Mouse (Mus musculus) thymus, postnatal 36 days (tissue): Measurements from ENCODE around the gene Pcgf1.

ENCODE experiments used
- DNase-seq, 2 experiments: peaks; one replicate each; pipeline ENCODE4 v3.0.0; 2022; ENCODE audit warnings: mixed read lengths in 2 of 2

Pcgf1 gene

GRCm38 (mm10) chr6:83066441-83066840 is 11.2 kb upstream of the Pcgf1 start:
- DNase-seq = no peak

- DNase-seq = no peak
Measured at GRCm38 (mm10) chr6:83068221-83068620, 9.4 kb upstream of the Pcgf1 start.

- DNase-seq = no peak
Measured at GRCm38 (mm10) chr6:83068706-83069487, 8.8 kb upstream of the Pcgf1 start.

- DNase-seq = no peak
Measured at GRCm38 (mm10) chr6:83069488-83070246, 8.0 kb upstream of the Pcgf1 start.

GRCm38 (mm10) chr6:83070247-83070310 is 7.6 kb upstream of the Pcgf1 start, which contains the start of gene Tlx2:
TSS of gene Tlx2 (minus strand) at chr6:83070293.
- DNase-seq = no peak

DNA sequence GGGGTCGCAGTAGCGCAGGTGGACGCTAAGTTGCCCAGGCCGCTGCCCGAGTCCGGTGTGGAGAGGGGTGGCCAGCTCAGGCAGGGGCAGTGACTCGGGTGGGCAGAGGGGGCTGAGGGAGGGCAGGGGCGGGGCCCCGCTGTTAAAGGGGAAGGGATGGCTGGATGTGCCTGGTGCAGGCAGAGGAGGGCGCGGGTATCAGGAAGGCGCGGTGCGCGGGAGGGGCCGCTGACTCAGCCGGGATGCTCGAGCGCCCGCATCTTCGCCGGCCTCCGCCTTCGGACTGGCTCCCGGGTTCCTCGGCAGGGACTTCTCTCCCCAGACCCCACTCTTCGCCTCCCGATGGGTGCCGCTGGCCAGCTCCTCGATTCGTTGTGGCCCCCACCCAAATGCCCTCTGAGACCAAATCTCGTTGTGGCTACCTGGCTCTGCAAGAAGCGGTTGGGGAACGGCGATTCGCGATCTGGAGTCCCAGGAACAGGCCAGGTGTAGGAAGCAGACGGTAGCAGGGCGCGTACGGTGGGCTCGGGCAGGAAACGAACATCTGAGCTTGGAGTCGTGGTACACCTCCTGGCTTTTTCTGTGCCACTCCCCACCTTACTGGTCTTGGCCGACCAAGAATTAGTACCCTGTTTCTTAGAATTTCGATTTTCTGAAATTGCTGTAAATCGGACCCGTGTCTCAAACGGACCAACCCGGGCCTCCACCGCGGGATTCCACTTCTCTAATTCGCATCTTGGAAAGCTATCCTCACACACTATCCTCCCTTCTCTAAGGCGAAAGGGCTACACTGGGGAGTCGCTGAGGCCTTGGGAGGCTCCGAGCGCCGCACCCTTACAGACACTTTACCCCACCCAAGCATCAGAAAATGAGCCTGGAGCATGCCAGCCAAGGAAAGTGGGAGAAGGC is 7.1 kb upstream of the Pcgf1 start:
- peak in 1 of 2 experiments; percentile 36 for DNase-seq

GRCm38 (mm10) chr6:83071220-83071619 is 6.4 kb upstream of the Pcgf1 start:
- no peak for DNase-seq

DNA sequence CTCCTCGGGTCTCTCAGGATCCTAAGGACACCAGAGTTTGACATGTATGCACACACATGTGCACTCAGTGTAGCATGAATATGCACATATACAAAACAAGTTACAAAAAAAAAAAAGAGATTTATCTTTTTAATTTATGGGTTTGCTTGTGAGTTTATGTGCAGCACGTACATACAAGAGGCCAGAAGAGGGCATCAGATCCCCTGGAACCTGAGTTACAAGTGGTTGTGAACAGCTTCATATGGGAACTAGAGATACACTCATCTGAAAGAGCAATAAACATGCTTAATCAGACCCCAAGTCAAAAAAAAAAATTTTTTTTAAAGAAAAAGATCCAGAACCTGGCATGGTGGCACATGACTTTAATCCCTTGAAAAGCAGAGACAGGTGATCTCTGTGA is 2.7 kb upstream of the Pcgf1 start:
- no peak for DNase-seq

DNA sequence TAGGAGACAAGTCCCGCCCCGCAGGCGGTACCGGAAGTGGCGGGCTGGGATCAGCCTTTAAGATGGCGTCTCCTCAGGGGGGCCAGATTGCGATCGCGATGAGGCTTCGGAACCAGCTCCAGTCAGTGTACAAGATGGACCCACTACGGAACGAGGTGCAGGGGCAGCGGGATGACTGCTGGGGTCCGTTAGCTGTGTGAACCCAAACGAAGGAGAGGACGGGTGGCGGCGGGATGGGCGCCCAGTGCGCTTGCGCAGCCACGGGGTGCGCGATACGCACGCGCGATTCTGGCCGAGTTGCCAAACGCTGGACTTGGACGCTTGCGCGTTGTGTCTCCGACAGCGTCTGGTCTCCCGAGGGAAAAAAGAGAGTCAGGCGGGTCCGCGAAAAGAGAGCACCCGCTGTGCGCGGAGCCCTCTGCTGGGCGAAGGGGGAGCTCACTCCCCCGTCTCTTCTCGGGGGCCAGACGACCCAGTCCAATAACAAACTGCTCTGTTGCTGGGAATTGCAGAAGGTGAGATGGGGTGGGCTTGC is 722 bp downstream of the Pcgf1 start:
- peak; percentile 99 to 100 for DNase-seq

DNA sequence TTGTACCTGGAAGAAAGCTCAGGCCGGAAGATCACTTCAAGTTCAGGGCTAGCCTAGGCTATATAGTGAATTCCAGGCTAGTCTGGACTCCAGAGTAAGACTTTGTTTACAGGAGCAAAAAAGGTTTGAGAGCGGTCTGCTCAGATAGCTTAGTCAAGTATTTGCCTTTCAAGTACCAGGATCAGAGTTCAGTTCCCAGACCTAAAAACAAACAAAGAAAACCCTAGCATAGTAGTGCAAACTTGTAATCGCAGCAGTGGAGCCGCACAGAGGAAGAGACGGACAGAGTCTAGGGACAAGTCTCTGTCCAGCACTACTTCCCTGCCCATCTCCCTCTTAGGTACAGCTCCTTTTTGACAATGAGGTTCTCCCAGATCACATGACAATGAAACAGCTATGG is 2.5 kb downstream of the Pcgf1 start:
- DNase-seq = no peak

- DNase-seq = no peak
Measured at GRCm38 (mm10) chr6:83083497-83083896, 5.8 kb downstream of the Pcgf1 start.

DNA sequence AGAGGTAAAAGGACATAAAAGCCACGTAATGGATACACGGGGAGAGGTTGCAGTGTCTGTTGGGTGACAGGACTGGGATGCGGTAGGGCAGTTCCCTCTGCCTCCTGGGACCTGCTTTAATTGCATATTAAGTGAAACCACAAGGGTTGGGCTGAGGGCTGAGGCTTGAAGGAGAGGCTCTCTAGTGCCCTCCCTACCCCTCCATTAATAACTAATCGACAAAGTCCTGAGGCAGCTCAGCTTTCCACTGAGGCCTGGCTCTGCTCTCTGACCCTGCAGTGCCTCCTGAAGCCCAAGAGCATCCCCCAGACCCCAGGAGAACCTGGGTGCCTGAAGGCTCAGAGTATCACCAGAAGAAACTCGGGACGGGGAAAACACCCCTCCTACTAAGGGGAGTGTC is 6.8 kb downstream of the Pcgf1 start:
- DNase-seq = no peak

GRCm38 (mm10) chr6:83086121-83087035 is 8.7 kb downstream of the Pcgf1 start, which contains the start of gene Lbx2:
TSS of gene Lbx2 (plus strand) at chr6:83086367.
- peak; percentile 24 to 45 for DNase-seq

GRCm38 (mm10) chr6:83087205-83087925 is 9.7 kb downstream of the Pcgf1 start:
- no peak for DNase-seq

DNA sequence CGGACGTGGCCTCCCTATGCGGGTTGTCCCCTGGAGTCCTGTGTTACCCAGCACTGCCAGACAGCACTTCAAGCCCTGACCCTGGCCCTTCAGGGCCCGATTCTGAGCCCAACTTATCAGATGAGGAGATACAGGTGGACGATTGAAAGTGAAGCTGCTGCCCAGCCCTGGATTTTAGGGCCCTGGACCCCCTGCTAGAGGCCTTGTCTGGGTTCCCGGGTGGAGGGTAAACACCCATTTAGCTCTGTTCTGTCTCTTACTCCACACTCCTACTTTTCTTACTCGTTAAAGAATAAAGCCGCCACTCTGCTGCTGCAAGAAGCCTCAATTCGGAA is 10.2 kb downstream of the Pcgf1 start:
- no peak for DNase-seq

DNA sequence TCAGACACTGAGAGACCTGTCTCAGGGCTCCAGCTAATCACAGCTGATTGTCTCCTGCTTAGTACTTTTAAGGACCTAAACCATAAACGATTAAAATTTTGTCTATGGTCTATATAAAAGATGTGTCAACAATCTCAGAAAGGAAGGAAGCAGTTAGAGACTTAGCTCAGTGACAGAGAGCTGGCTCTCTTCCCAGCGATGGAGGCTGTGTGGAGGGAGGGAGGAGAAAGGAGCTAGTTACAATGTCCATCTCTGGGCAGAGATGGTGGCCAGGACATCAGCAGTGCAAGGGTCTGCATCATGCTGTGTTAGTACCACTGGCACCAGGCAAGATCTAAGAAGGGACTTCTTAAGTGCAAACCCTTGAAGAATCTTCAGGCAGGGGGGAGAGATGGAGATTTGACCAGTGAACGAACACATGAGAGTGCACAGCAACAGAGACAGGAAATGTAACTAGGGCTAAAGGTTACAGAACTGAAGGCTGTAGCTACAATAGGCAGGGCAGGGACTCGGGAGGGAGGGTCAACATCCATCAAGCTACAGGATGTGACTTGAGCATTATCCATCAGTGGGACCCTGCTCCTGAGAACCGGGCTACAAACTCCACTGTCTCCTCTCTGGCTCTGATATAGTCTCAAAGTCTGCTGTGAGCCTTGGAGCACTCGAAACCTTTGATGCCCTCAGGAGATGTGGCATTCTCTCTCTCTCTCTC is 14.9 kb downstream of the Pcgf1 start:
- DNase-seq = no peak

- DNase-seq = peak; percentile 47 to 68
Measured at GRCm38 (mm10) chr6:83095968-83096367, 18.3 kb downstream of the Pcgf1 start.

DNA sequence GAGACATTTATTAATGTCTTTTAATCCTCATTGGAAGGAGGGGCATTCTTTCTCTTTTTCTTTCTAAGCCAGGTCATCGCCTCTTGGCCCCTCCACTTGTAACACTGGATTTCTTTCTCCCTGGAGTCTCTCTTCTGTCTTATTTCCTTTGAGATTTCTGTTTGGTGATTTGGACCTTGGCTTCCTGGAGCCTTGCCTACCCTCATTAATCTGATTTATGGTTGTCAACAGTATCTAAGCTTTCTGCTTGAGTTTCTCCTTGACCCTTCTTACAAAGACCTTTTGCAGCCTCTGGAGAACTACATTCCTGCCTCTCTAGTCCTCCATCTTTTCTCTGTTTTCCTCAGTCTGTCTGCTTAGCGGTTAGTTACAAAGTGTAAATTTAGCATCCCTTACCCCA is 20.7 kb downstream of the Pcgf1 start:
- DNase-seq = no peak

DNA sequence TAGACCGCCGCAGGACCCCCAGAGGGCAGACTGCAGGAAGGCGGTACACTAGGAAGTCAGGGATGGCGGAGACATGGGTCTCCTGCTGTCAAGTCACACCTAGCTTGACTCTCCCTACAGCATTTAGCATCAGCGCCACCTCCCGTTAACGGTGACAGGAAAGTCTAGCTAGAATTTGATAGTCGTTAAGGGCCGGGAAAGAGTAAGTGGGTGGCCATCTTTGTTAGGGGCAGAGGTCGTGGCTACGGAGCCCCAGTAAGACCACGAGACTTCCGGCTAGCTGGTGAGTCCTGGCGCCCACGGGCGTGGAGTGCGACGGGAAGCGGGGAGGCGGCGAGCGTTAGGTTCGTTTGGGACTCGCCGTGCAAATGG is 23.6 kb downstream of the Pcgf1 start, which contains the start of the genes Ccdc142 and Gm42688:
Gene Ccdc142, plus strand, starts transcription at position 286 of the 372 bp plus-strand sequence.
Gene Gm42688, plus strand, starts transcription at position 302 of the 372 bp plus-strand sequence.
- peak; percentile 93 to 94 for DNase-seq

GRCm38 (mm10) chr6:83101688-83102556 is 24.3 kb downstream of the Pcgf1 start:
- DNase-seq = peak; percentile 81 to 84
